Mouse (Mus musculus) Patski (cell line): ENCODE data around the gene Fhdc1. TPM values are rescaled to one million over a fixed set of nuclear protein-coding genes. Genes with fewer than 3 reads are reported as not detected.

Experiments
- ATAC-seq: fragments of 100-300 bp; one replicate; pipeline ENCODE4 v1.8.0; 2021
- CTCF ChIA-PET: fragments of 350-600 bp; sonication (Branson Sonifier 250); formaldehyde crosslinking; loops from one replicate; lab custom pipeline; 2022; ENCODE audit warnings: inconsistent platforms; lab: Charles Lee
- POLR2A ChIA-PET: fragments of 350-600 bp; sonication (Branson Sonifier 250); formaldehyde crosslinking; loops from one replicate; lab custom pipeline; 2022; ENCODE audit warnings: antibody characterized with exemption, inconsistent platforms; lab: Charles Lee
- DNase-seq: peaks from one replicate; pipeline ENCODE4 v3.0.0-alpha.2; 2011; ENCODE audit warnings: low read depth, low spot score
- H3K27me3 ChIP-seq: fragments of 371-371 bp; one replicate; pipeline ENCODE4 v1.5.1; 2021
- CTCF ChIP-seq: fragments of 100-300 bp; IDR thresholded peaks from one replicate; pipeline ENCODE4 v1.5.1; 2021
- in situ Hi-C: fragments of 300-500 bp; cut with MboI; formaldehyde crosslinking; loops from 3 replicates; pipeline ENCODE4 v1.11.1; 2018; ENCODE audit warnings: low pct_unique_long_range_greater_than_20kb, mixed read lengths
- polyA plus RNA-seq: library from polyadenylated mRNA; unstranded; gene quantifications from one replicate; pipeline ENCODE4 v1.2.3, GENCODE M21; 2021

The Fhdc1 gene
- polyA plus RNA-seq, 1 experiment from 2014 or later, result 16.3 TPM

GRCm38 (mm10) chr3:84427779-84428178 is 52.5 kb downstream of the Fhdc1 start:
- in situ Hi-C loops, result no loop called here
- CTCF ChIA-PET, result interaction anchor here (0.9 kb wide), 1 partner anchor 11 kb away, joined by 4 read pairs; no protein-coding TSS in a partner anchor
- POLR2A ChIA-PET, result no interaction called here
- DNase-seq, result no peak
- ATAC-seq, result no peak
- H3K27me3 ChIP-seq, result no peaks in the 10 kb centered on the region
- no peak for TF ChIP-seq CTCF

- no peak for ATAC-seq
- in situ Hi-C loops, result no loop called here
- TF ChIP-seq CTCF, result no peak
- CTCF ChIA-PET, result interaction anchor here (1.5 to 1.7 kb wide), 2 partner anchors 10 to 48 kb away, joined by 3 read pairs; no protein-coding TSS in a partner anchor
- POLR2A ChIA-PET, result no interaction called here
- no peak for DNase-seq
- no peaks in the 10 kb centered on the region for H3K27me3 ChIP-seq
Observed at GRCm38 (mm10) chr3:84422340-84422739, 57.9 kb downstream of the Fhdc1 start.

GRCm38 (mm10) chr3:84413868-84414267 is 66.4 kb downstream of the Fhdc1 start:
- H3K27me3 ChIP-seq, result no peaks in the 10 kb centered on the region
- in situ Hi-C loops, result no loop called here
- ATAC-seq (no peak), DNase-seq (no peak)
- POLR2A ChIA-PET, result interaction anchor here (1.4 kb wide), 1 partner anchor 16 kb away, joined by 5 read pairs; no protein-coding TSS in a partner anchor
- TF ChIP-seq CTCF, result no peak
- CTCF ChIA-PET, result interaction anchor here (1.3 kb wide), 1 partner anchor 9 kb away, joined by 6 read pairs; no protein-coding TSS in a partner anchor

- ChIA-PET CTCF (interaction anchor here (0.9 to 1.3 kb wide), 2 partner anchors 8 to 10 kb away, joined by 3 to 6 read pairs; no protein-coding TSS in a partner anchor), POLR2A (interaction anchor here (1.4 kb wide), 1 partner anchor 17 kb away, joined by 5 read pairs; no protein-coding TSS in a partner anchor)
- ATAC-seq (peak; percentile 59), DNase-seq (peak; percentile 76)
- no peaks in the 10 kb centered on the region for H3K27me3 ChIP-seq
- in situ Hi-C loops, result no loop called here
- TF ChIP-seq CTCF, result no peak
Observed at GRCm38 (mm10) chr3:84412920-84413319, 67.3 kb downstream of the Fhdc1 start.

GRCm38 (mm10) chr3:84409474-84409862 is 70.8 kb downstream of the Fhdc1 start:
- no peaks in the 10 kb centered on the region for H3K27me3 ChIP-seq
- in situ Hi-C loops, result no loop called here
- DNase-seq (no peak), ATAC-seq (no peak)
- no peak for TF ChIP-seq CTCF
- ChIA-PET CTCF (interaction anchor here (1.2 to 1.4 kb wide), 4 partner anchors 9 to 70 kb away, joined by 3 to 6 read pairs (median 4); no protein-coding TSS in a partner anchor), POLR2A (interaction anchor here (0.9 kb wide), 1 partner anchor 11 kb away, joined by 4 read pairs; no protein-coding TSS in a partner anchor)

GRCm38 (mm10) chr3:84408756-84409473 is 71.3 kb downstream of the Fhdc1 start:
- ChIA-PET CTCF (interaction anchor here (1.2 to 1.4 kb wide), 4 partner anchors 10 to 70 kb away, joined by 3 to 6 read pairs (median 4); no protein-coding TSS in a partner anchor), POLR2A (interaction anchor here (0.8 to 0.9 kb wide), 2 partner anchors 11 to 72 kb away, joined by 4 to 6 read pairs; partner anchors contain the start of gene Fhdc1)
- DNase-seq, result no peak
- H3K27me3 ChIP-seq, result no peaks in the 10 kb centered on the region
- no peak for TF ChIP-seq CTCF
- in situ Hi-C loops, result no loop called here
- ATAC-seq, result no peak

GRCm38 (mm10) chr3:84405523-84405922 is 74.7 kb downstream of the Fhdc1 start:
- CTCF ChIA-PET, result interaction anchor here (0.7 kb wide), 1 partner anchor 74 kb away, joined by 3 read pairs; no protein-coding TSS in a partner anchor
- in situ Hi-C loops, result no loop called here
- TF ChIP-seq CTCF, result no peak
- ATAC-seq (no peak), DNase-seq (no peak)
- no peaks in the 10 kb centered on the region for H3K27me3 ChIP-seq
- POLR2A ChIA-PET, result interaction anchor here (0.6 kb wide), 1 partner anchor 27 kb away, joined by 3 read pairs; no protein-coding TSS in a partner anchor

GRCm38 (mm10) chr3:84403389-84403788 is 76.8 kb downstream of the Fhdc1 start:
- no peaks in the 10 kb centered on the region for H3K27me3 ChIP-seq
- ChIA-PET POLR2A (interaction anchor here (0.6 to 1.0 kb wide), 3 partner anchors 28 to 77 kb away, joined by 3 to 5 read pairs (median 3); partner anchors contain the start of gene Fhdc1), CTCF (interaction anchor here (0.8 to 2.2 kb wide), 4 partner anchors 13 to 59 kb away, joined by 3 to 6 read pairs (median 4); no protein-coding TSS in a partner anchor)
- DNase-seq (peak; percentile 98), ATAC-seq (peak; percentile 83)
- TF ChIP-seq CTCF, result no peak
- in situ Hi-C loops, result no loop called here

- ChIA-PET POLR2A (no interaction called here), CTCF (interaction anchor here (1.3 to 2.2 kb wide), 2 partner anchors 21 to 59 kb away, joined by 3 to 6 read pairs; no protein-coding TSS in a partner anchor)
- no peak for DNase-seq
- in situ Hi-C loops, result no loop called here
- ATAC-seq, result no peak
- no peaks in the 10 kb centered on the region for H3K27me3 ChIP-seq
- TF ChIP-seq CTCF, result no peak
Observed at GRCm38 (mm10) chr3:84402716-84403115, 77.5 kb downstream of the Fhdc1 start.

- no peak for TF ChIP-seq CTCF
- ChIA-PET CTCF (interaction anchor here (1.2 to 1.3 kb wide), 3 partner anchors 10 to 45 kb away, joined by 3 to 4 read pairs (median 3); no protein-coding TSS in a partner anchor), POLR2A (interaction anchor here (0.8 kb wide), 1 partner anchor 11 kb away, joined by 4 read pairs; no protein-coding TSS in a partner anchor)
Observed at GRCm38 (mm10) chr3:84397976-84398375, 82.3 kb downstream of the Fhdc1 start.

More at GRCm38 (mm10) chr3:84397976-84398375, 82.3 kb downstream of the Fhdc1 start:
- DNase-seq (no peak), ATAC-seq (no peak)
- in situ Hi-C loops, result no loop called here
- H3K27me3 ChIP-seq, result no peaks in the 10 kb centered on the region
